Mouse (Mus musculus) MEL (cell line): ENCODE measurements around the gene Fgfr2.

ENCODE experiments used
- CTCF ChIP-seq, 3 experiments: IDR thresholded peaks in 2 of 3; conservative IDR thresholded peaks in 1 of 3; 2 replicates each; pipeline ENCODE4 v1.5.1; 2011 to 2012; ENCODE audit warnings: low read length in 3 of 3, low read depth in 2 of 3, mild to moderate bottlenecking in 2 of 3, improper control_type of control experiment in 1 of 3, inconsistent platforms in 1 of 3, mixed read lengths in 1 of 3, moderate library complexity in 1 of 3; ENCODE audit not compliant: control insufficient read depth in 1 of 3, insufficient read depth in 1 of 3, poor library complexity in 1 of 3, severe bottlenecking in 1 of 3
- ELF1 ChIP-seq: IDR thresholded peaks from 2 replicates; pipeline ENCODE4 v1.6.1; 2014; ENCODE audit warnings: low read depth, mild to moderate bottlenecking, inconsistent platforms, low read length, improper control_type of control experiment, moderate library complexity
- EP300 ChIP-seq, 2 experiments: IDR thresholded peaks; 2 replicates each; pipeline ENCODE4 v1.6.1; 2011; ENCODE audit warnings: improper control_type of control experiment in 2 of 2, low read length in 2 of 2, low read depth in 1 of 2, mild to moderate bottlenecking in 1 of 2
- GABPA ChIP-seq: IDR thresholded peaks from 2 replicates; pipeline ENCODE4 v1.6.1; 2012; ENCODE audit warnings: low read depth, mild to moderate bottlenecking, inconsistent platforms, low read length, improper control_type of control experiment, moderate library complexity
- GATA1 ChIP-seq: IDR thresholded peaks from 2 replicates; pipeline ENCODE4 v1.6.1; 2011; ENCODE audit warnings: low read depth, low read length, improper control_type of control experiment
- MAFK ChIP-seq: IDR thresholded peaks from 2 replicates; pipeline ENCODE4 v1.6.1; 2011; ENCODE audit warnings: low read depth, mild to moderate bottlenecking, low read length, improper control_type of control experiment, borderline replicate concordance
- MAZ ChIP-seq: IDR thresholded peaks from 2 replicates; pipeline ENCODE4 v1.6.1; 2012; ENCODE audit warnings: low read depth, mild to moderate bottlenecking, inconsistent platforms, low read length, improper control_type of control experiment
- MXI1 ChIP-seq: IDR thresholded peaks from 2 replicates; pipeline ENCODE4 v1.6.1; 2011; ENCODE audit warnings: mild to moderate bottlenecking, low read depth, low read length, improper control_type of control experiment
- MYC ChIP-seq: IDR thresholded peaks from 2 replicates; pipeline ENCODE4 v1.6.1; 2011; ENCODE audit warnings: low read depth, mild to moderate bottlenecking, low read length, improper control_type of control experiment, moderate library complexity
- POLR2A ChIP-seq, 2 experiments: IDR thresholded peaks; 2 replicates each; pipeline ENCODE4 v1.6.1; 2011 to 2012; ENCODE audit warnings: low read length in 2 of 2, mild to moderate bottlenecking in 2 of 2, control low read depth in 1 of 2, improper control_type of control experiment in 1 of 2, low read depth in 1 of 2, moderate library complexity in 1 of 2; ENCODE audit not compliant: control insufficient read depth in 1 of 2, insufficient read depth in 1 of 2, poor library complexity in 1 of 2
- TAL1 ChIP-seq: IDR thresholded peaks from 2 replicates; pipeline ENCODE4 v1.6.1; 2012; ENCODE audit warnings: mild to moderate bottlenecking, inconsistent platforms, low read length, moderate library complexity, mixed read lengths
- TCF12 ChIP-seq: IDR thresholded peaks from 2 replicates; pipeline ENCODE4 v1.6.1; 2014; ENCODE audit warnings: low read depth, mild to moderate bottlenecking, inconsistent platforms, low read length, improper control_type of control experiment, moderate library complexity
- USF1 ChIP-seq: IDR thresholded peaks from 2 replicates; pipeline ENCODE4 v1.6.1; 2014; ENCODE audit warnings: low read depth, mild to moderate bottlenecking, inconsistent platforms, low read length, improper control_type of control experiment, moderate library complexity

DNA sequence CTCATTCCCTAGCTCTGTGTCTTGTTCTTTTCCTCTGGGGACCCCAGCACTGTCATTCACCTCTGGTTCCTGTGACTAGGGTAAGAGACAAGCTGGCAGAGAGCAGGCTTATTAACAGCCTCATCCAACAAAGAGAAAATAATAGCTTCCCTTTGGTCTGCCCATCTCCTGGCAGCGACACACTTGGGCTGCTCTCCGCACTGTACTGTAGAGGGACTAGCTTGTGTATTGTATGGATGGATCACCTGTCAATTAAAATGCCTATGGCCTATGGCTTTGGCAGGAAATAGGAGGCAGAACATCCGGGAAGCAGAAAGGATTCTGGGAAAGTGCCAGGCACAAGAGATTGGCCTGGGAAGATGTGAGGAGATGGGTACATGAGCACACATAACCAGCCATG is 960.9 kb downstream of the Fgfr2 start:
- no peak for TF ChIP-seq CTCF (IDR thresholded peaks at IDR 0.05 in 2 of 3, conservative IDR thresholded peaks at IDR 0.05 in 1 of 3; ENCODE audit: control insufficient read depth in 1 of 3, insufficient read depth in 1 of 3, low read depth in 2 of 3, low read length in 3 of 3, poor library complexity in 1 of 3, severe bottlenecking in 1 of 3)
- TF ChIP-seq EP300 (IDR thresholded peaks at IDR 0.05; ENCODE audit: low read depth in 1 of 2, low read length in 2 of 2), result no peak
- TF ChIP-seq MAZ, result no peak
- no peak for TF ChIP-seq TAL1
- no peak for TF ChIP-seq GABPA
- no peak for TF ChIP-seq POLR2A (IDR thresholded peaks at IDR 0.05; ENCODE audit: control insufficient read depth in 1 of 2, insufficient read depth in 1 of 2, low read depth in 1 of 2, low read length in 2 of 2, poor library complexity in 1 of 2)
- TF ChIP-seq MYC, result no peak
- TF ChIP-seq GATA1, result no peak
- no peak for TF ChIP-seq USF1
- TF ChIP-seq MAFK, result no peak
- no peak for TF ChIP-seq ELF1
- TF ChIP-seq MXI1, result no peak
- TF ChIP-seq TCF12, result no peak
